Mouse (Mus musculus) cerebellum, adult 2 months (tissue): ENCODE measurements at regions not wholly inside any gene's neighbourhood (a gene's known extent, or its start where the extent isn't known, plus 50 kb on each side); places are given as distances from the start of the nearest gene placed in this dataset.

Experiments used
- DNase-seq, 2 experiments: peaks; one replicate each; pipeline ENCODE4 v3.0.0; 2021
- H3K27ac ChIP-seq: fragments of 200-500 bp; 2 replicates; pipeline ENCODE4 v1.5.1; 2012; ENCODE audit warnings: low read length, control low read depth, inconsistent platforms; ENCODE audit not compliant: insufficient read depth
- H3K27me3 ChIP-seq: fragments of 200-500 bp; 2 replicates; pipeline ENCODE4 v1.6.1; 2012; ENCODE audit warnings: inconsistent platforms, mild to moderate bottlenecking, low read length, moderate library complexity; ENCODE audit not compliant: control insufficient read depth, insufficient read depth
- H3K4me1 ChIP-seq: fragments of 200-500 bp; 2 replicates; pipeline ENCODE4 v1.6.1; 2011; ENCODE audit warnings: low read length; ENCODE audit not compliant: control insufficient read depth, insufficient read depth
- H3K4me3 ChIP-seq: fragments of 200-500 bp; replicated peaks from 2 replicates; pipeline ENCODE3; 2011; ENCODE audit warnings: mild to moderate bottlenecking, low read depth, low read length, control low read depth; ENCODE audit not compliant: insufficient read depth
- CTCF ChIP-seq: fragments of 200-500 bp; IDR thresholded peaks from 2 replicates; pipeline ENCODE4 v1.5.1; 2011; ENCODE audit warnings: low read depth, mild to moderate bottlenecking, control low read depth, low read length, moderate library complexity, borderline replicate concordance; ENCODE audit not compliant: insufficient read depth
- POLR2A ChIP-seq: fragments of 200-500 bp; IDR thresholded peaks from 2 replicates; pipeline ENCODE4 v1.6.1; 2011; ENCODE audit warnings: low read length, control low read depth, borderline replicate concordance; ENCODE audit not compliant: insufficient read depth
- WGBS: fragments of 180-500 bp; shearing (Covaris S2); methylation state at CpG from one replicate; pipeline ENCODE4 v1.1.7; 2018; 5-methylcytosine and 5-hydroxymethylcytosine counted together

- H3K27ac ChIP-seq: no peak overlapping the region
- no peaks in the 10 kb centered on the region for H3K4me1 ChIP-seq
- TF ChIP-seq CTCF (no peak), POLR2A (no peak)
- H3K27me3 ChIP-seq: no peaks in the 10 kb centered on the region
- H3K4me3 ChIP-seq: no peak overlapping the region
- peak in 1 of 2 experiments; percentile 23 for DNase-seq
These were observed 1502.0 kb downstream of the Brinp3 start for GRCm38 (mm10) chr1:147996591-147996990.

- 69% methylated on average over 1 of the region's 1 CpGs for WGBS
- no peak for DNase-seq
- H3K27me3 ChIP-seq: no peaks in the 10 kb centered on the region
- H3K4me3 ChIP-seq: no peak overlapping the region
- no peak overlapping the region for H3K27ac ChIP-seq
- TF ChIP-seq POLR2A (no peak), CTCF (no peak)
- H3K4me1 ChIP-seq: no peaks in the 10 kb centered on the region
These were observed 1539.3 kb downstream of the Brinp3 start for GRCm38 (mm10) chr1:148033851-148034250.

GRCm38 (mm10) chr1:148051876-148052275, 1557.3 kb downstream of the Brinp3 start:
- Histone ChIP-seq H3K27me3 (no peaks in the 10 kb centered on the region), H3K4me3 (no peak overlapping the region), H3K27ac (no peak overlapping the region), H3K4me1 (no peaks in the 10 kb centered on the region)
- DNase-seq: no peak
- TF ChIP-seq POLR2A (no peak), CTCF (no peak)
- 64% methylated on average over 1 of the region's 1 CpGs for WGBS
